Mouse (Mus musculus) cortical plate, adult 2 months (tissue): Measurements from ENCODE around the gene Lats2. TPM values are rescaled to one million over a fixed set of nuclear protein-coding genes. Genes with fewer than 3 reads are reported as not detected.
A peak's percentile ranks its signal among the peaks of the same experiment; 100 is the strongest.

Experiments
- H3K27ac ChIP-seq: fragments of 200-500 bp; 2 replicates; pipeline ENCODE4 v1.5.1; 2012; ENCODE audit warnings: low read length, control low read depth, inconsistent platforms; ENCODE audit not compliant: insufficient read depth
- H3K4me1 ChIP-seq: fragments of 200-500 bp; 2 replicates; pipeline ENCODE4 v1.6.1; 2011; ENCODE audit warnings: low read length; ENCODE audit not compliant: control insufficient read depth, insufficient read depth
- H3K4me3 ChIP-seq: fragments of 200-500 bp; 2 replicates; pipeline ENCODE4 v1.5.1; 2011; ENCODE audit warnings: mild to moderate bottlenecking, low read length, control low read depth; ENCODE audit not compliant: insufficient read depth
- CTCF ChIP-seq: fragments of 200-500 bp; IDR thresholded peaks from 2 replicates; pipeline ENCODE4 v1.5.1; 2011; ENCODE audit warnings: mild to moderate bottlenecking, control low read depth, low read length; ENCODE audit not compliant: insufficient read depth; ENCODE audit errors: extremely low read depth
- POLR2A ChIP-seq: fragments of 200-500 bp; IDR thresholded peaks from 2 replicates; pipeline ENCODE4 v1.6.1; 2011; ENCODE audit warnings: mild to moderate bottlenecking, low read length, control low read depth; ENCODE audit not compliant: insufficient read depth; ENCODE audit errors: extremely low read depth
- polyA plus RNA-seq: library from polyadenylated mRNA; depleted of rRNA; stranded (reverse); fragments of >200 nt; gene quantifications from 2 replicates; pipeline ENCODE4 v1.2.3, GENCODE M21; 2012

The Lats2 gene
- polyA plus RNA-seq, 1 experiment, result 14.4 TPM

GRCm38 (mm10) chr14:57718245-57718644 lies 39.9 kb downstream of the Lats2 start:
- TF ChIP-seq POLR2A, result no peak
- no peak for TF ChIP-seq CTCF
- H3K4me3 ChIP-seq, result no peak overlapping the region
- no peak overlapping the region for H3K27ac ChIP-seq
- H3K4me1 ChIP-seq, result no peaks in the 10 kb centered on the region; the same call in 1 of the 2 replicates

- peak overlapping the region; percentile 12; the same call in 1 of the 2 replicates for H3K27ac ChIP-seq
- TF ChIP-seq POLR2A, result no peak
- no peak for TF ChIP-seq CTCF
Observed at GRCm38 (mm10) chr14:57716601-57717245, 41.5 kb downstream of the Lats2 start.

GRCm38 (mm10) chr14:57712884-57713283 lies 45.3 kb downstream of the Lats2 start:
- Histone ChIP-seq H3K27ac (no peak overlapping the region), H3K4me3 (no peak overlapping the region), H3K4me1 (no peaks in the 10 kb centered on the region)
- TF ChIP-seq POLR2A, result no peak
- no peak for TF ChIP-seq CTCF

More at GRCm38 (mm10) chr14:57716601-57717245, 41.5 kb downstream of the Lats2 start:
- Histone ChIP-seq H3K4me3 (no peak overlapping the region), H3K4me1 (no peaks in the 10 kb centered on the region; the same call in 1 of the 2 replicates)

GRCm38 (mm10) chr14:57711059-57711458 lies 47.1 kb downstream of the Lats2 start:
- Histone ChIP-seq H3K27ac (no peak overlapping the region), H3K4me3 (no peak overlapping the region), H3K4me1 (peaks cover 2% of the 10 kb centered on the region; the same call in 1 of the 2 replicates)
- TF ChIP-seq CTCF, result no peak

- peaks cover 2% of the 10 kb centered on the region; the same call in 1 of the 2 replicates for H3K4me1 ChIP-seq
- no peak overlapping the region for H3K4me3 ChIP-seq
- no peak for TF ChIP-seq POLR2A
- no peak for TF ChIP-seq CTCF
- no peak overlapping the region for H3K27ac ChIP-seq
Observed at GRCm38 (mm10) chr14:57709171-57709570, 49.0 kb downstream of the Lats2 start.

GRCm38 (mm10) chr14:57708580-57708979 lies 49.6 kb downstream of the Lats2 start:
- H3K4me1 ChIP-seq, result peaks cover 2% of the 10 kb centered on the region; the same call in 1 of the 2 replicates
- no peak overlapping the region for H3K4me3 ChIP-seq
- no peak for TF ChIP-seq POLR2A
- no peak for TF ChIP-seq CTCF
- H3K27ac ChIP-seq, result no peak overlapping the region

GRCm38 (mm10) chr14:57707100-57707893 lies 50.9 kb downstream of the Lats2 start:
- Histone ChIP-seq H3K4me3 (no peak overlapping the region), H3K27ac (peak overlapping the region; percentile 75), H3K4me1 (peaks cover 2% of the 10 kb centered on the region; the same call in 1 of the 2 replicates)
- TF ChIP-seq CTCF, result no peak
- TF ChIP-seq POLR2A, result no peak

- Histone ChIP-seq H3K4me1 (peaks cover 4% of the 10 kb centered on the region; the same call in 1 of the 2 replicates), H3K27ac (peak overlapping the region; percentile 75; the same call in 1 of the 2 replicates), H3K4me3 (no peak overlapping the region)
- no peak for TF ChIP-seq CTCF
- no peak for TF ChIP-seq POLR2A
Observed at GRCm38 (mm10) chr14:57706760-57707099, 51.5 kb downstream of the Lats2 start.

GRCm38 (mm10) chr14:57705759-57706158 lies 52.4 kb downstream of the Lats2 start:
- H3K4me1 ChIP-seq, result peaks cover 4% of the 10 kb centered on the region; the same call in 1 of the 2 replicates
- no peak overlapping the region for H3K27ac ChIP-seq
- H3K4me3 ChIP-seq, result no peak overlapping the region
- TF ChIP-seq CTCF (no peak), POLR2A (no peak)

- no peak overlapping the region for H3K4me3 ChIP-seq
- TF ChIP-seq POLR2A (no peak), CTCF (no peak)
Observed at GRCm38 (mm10) chr14:57705075-57705474, 53.1 kb downstream of the Lats2 start.

More at GRCm38 (mm10) chr14:57705075-57705474, 53.1 kb downstream of the Lats2 start:
- Histone ChIP-seq H3K27ac (no peak overlapping the region), H3K4me1 (peaks cover 4% of the 10 kb centered on the region; the same call in 1 of the 2 replicates)
